Mouse (Mus musculus): Measurements from ENCODE around the gene Zwilch.
"Not testable (repeated sequence)": the region's sequence is repeated elsewhere in the genome, so short reads cannot be mapped to it uniquely, and the experiment has no call there.

Zwilch gene

GRCm38 (mm10) chr9:64172816-64173665 is at the start of gene Zwilch, which contains the start of gene Rpl4:
TSS of gene Zwilch (minus strand) at chr9:64173104.
TSS of gene Rpl4 (plus strand) at chr9:64173375.
- peak; percentile 75 for DNase-seq (ENCODE audit: low spot score)

- DNase-seq (ENCODE audit: low spot score), result no peak
Measured at GRCm38 (mm10) chr9:64222098-64222497, 49.2 kb upstream of the Zwilch start.

- no peak for DNase-seq (ENCODE audit: low spot score)
Measured at GRCm38 (mm10) chr9:64221480-64221879, 48.6 kb upstream of the Zwilch start.

- no peak for DNase-seq (ENCODE audit: low spot score)
Measured at GRCm38 (mm10) chr9:64220603-64221002, 47.7 kb upstream of the Zwilch start.

GRCm38 (mm10) chr9:64219772-64220420 is 47.0 kb upstream of the Zwilch start:
- no peak for DNase-seq (ENCODE audit: low spot score)

GRCm38 (mm10) chr9:64219305-64219704 is 46.4 kb upstream of the Zwilch start:
- no peak for DNase-seq (ENCODE audit: low spot score)

GRCm38 (mm10) chr9:64217887-64218286 is 45.0 kb upstream of the Zwilch start:
- no peak for DNase-seq (ENCODE audit: low spot score)

- DNase-seq (ENCODE audit: low spot score), result no peak
Measured at GRCm38 (mm10) chr9:64216641-64217040, 43.7 kb upstream of the Zwilch start.

GRCm38 (mm10) chr9:64216090-64216489 is 43.2 kb upstream of the Zwilch start:
- DNase-seq (ENCODE audit: low spot score), result no peak

- no peak for DNase-seq (ENCODE audit: low spot score)
Measured at GRCm38 (mm10) chr9:64214452-64214851, 41.5 kb upstream of the Zwilch start.

GRCm38 (mm10) chr9:64207509-64208084 is 34.7 kb upstream of the Zwilch start:
- no peak for DNase-seq (ENCODE audit: low spot score)

GRCm38 (mm10) chr9:64202866-64203265 is 30.0 kb upstream of the Zwilch start:
- no peak for DNase-seq (ENCODE audit: low spot score)

- no peak for DNase-seq (ENCODE audit: low spot score)
Measured at GRCm38 (mm10) chr9:64202331-64202730, 29.4 kb upstream of the Zwilch start.

- no peak for DNase-seq (ENCODE audit: low spot score)
Measured at GRCm38 (mm10) chr9:64199897-64200296, 27.0 kb upstream of the Zwilch start.

- DNase-seq (ENCODE audit: low spot score), result peak; percentile 33
Measured at GRCm38 (mm10) chr9:64198763-64199418, 26.0 kb upstream of the Zwilch start.

- DNase-seq (ENCODE audit: low spot score), result no peak
Measured at GRCm38 (mm10) chr9:64198068-64198762, 25.3 kb upstream of the Zwilch start.

GRCm38 (mm10) chr9:64197524-64197923 is 24.6 kb upstream of the Zwilch start:
- DNase-seq (ENCODE audit: low spot score), result no peak

GRCm38 (mm10) chr9:64195554-64195953 is 22.6 kb upstream of the Zwilch start:
- DNase-seq (ENCODE audit: low spot score), result no peak

GRCm38 (mm10) chr9:64193879-64194278 is 21.0 kb upstream of the Zwilch start:
- no peak for DNase-seq (ENCODE audit: low spot score)

GRCm38 (mm10) chr9:64184166-64184840 is 11.4 kb upstream of the Zwilch start:
- no peak for DNase-seq (ENCODE audit: low spot score)

- DNase-seq (ENCODE audit: low spot score), result not testable (repeated sequence)
Measured at GRCm38 (mm10) chr9:64183295-64183694, 10.4 kb upstream of the Zwilch start.

Measured in ovary, postnatal 36 days (tissue).